Mouse (Mus musculus) inflammation-experienced regulatory T-cells (primary cell): Measurements from ENCODE around the gene Ltbp1. TPM values are rescaled to one million over a fixed set of nuclear protein-coding genes. Genes with fewer than 3 reads are reported as not detected.

Experiments used
- polyA plus RNA-seq, 2 experiments: library from polyadenylated mRNA; unstranded; fragments of 100-300 nt; shearing (Covaris generic); gene quantifications; one replicate each; pipeline ENCODE4 v1.2.1; 2017

Gene Ltbp1
- under 1 TPM; 0.35 to 0.55 TPM for polyA plus RNA-seq

DNA sequence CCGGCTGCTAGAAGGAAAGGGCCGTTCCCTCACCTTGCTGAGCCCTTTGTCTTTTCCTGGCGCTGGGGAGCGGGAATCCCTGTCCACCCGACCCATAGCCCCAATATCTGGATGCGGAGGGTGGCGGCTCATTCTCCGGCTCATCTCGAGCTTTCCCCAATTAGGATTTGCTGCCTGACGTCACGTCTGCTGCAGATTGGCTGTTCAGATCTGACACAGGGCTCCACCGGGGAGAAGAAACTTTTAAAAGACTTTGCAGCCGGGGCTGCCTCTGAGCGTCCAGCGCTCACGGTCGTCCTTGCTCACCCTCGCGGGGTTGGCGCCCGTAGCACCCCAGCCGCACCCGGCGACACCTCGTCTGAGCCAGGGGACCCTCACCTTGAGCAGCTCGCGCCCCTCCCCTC is at the start of gene Ltbp1:
Gene Ltbp1, plus strand, starts transcription at position 288 of the 404 bp plus-strand sequence.

GRCm38 (mm10) chr17:75435599-75435998 is 430.2 kb downstream of the Ltbp1 start, which contains the start of gene Rasgrp3:
TSS of gene Rasgrp3 (plus strand) at chr17:75435896.

